Mouse (Mus musculus) hindbrain, embryonic 16.5 days (tissue): ENCODE data around the gene Fam189a1. TPM values are rescaled to one million over a fixed set of nuclear protein-coding genes. Genes with fewer than 3 reads are reported as not detected.

Source experiments
- ATAC-seq: fragments of 200-750 bp; cut with Nextera tagmentation; 2 replicates; pipeline ENCODE4 v1.8.0; 2017; ENCODE audit warnings: moderate TSS enrichment, moderate library complexity
- H3K27ac ChIP-seq: fragments of 300-500 bp; sonication (generic); 2 replicates; pipeline ENCODE4 v1.5.1; 2014; ENCODE audit warnings: low read depth, mild to moderate bottlenecking, control low read depth, low read length, moderate library complexity
- H3K27me3 ChIP-seq: fragments of 300-500 bp; sonication (generic); replicated peaks from 2 replicates; pipeline ENCODE4 v1.6.1; 2014; ENCODE audit warnings: low read length; ENCODE audit not compliant: control insufficient read depth, insufficient read depth
- H3K36me3 ChIP-seq: fragments of 300-500 bp; sonication (generic); 2 replicates; pipeline ENCODE4 v1.6.1; 2014; ENCODE audit warnings: mild to moderate bottlenecking, low read length, moderate library complexity, mixed read lengths; ENCODE audit not compliant: control insufficient read depth, insufficient read depth
- H3K4me1 ChIP-seq: fragments of 300-500 bp; sonication (generic); 2 replicates; pipeline ENCODE4 v1.6.1; 2014; ENCODE audit warnings: low read depth, low read length; ENCODE audit not compliant: control insufficient read depth, insufficient read depth
- H3K4me2 ChIP-seq: fragments of 300-500 bp; sonication (generic); 2 replicates; pipeline ENCODE4 v1.6.1; 2014; ENCODE audit warnings: mild to moderate bottlenecking, low read length, control low read depth, moderate library complexity
- H3K4me3 ChIP-seq: fragments of 300-500 bp; sonication (generic); 2 replicates; pipeline ENCODE4 v1.5.1; 2014; ENCODE audit warnings: mild to moderate bottlenecking, low read length, control low read depth, moderate library complexity
- H3K9ac ChIP-seq: fragments of 300-500 bp; sonication (generic); 2 replicates; pipeline ENCODE4 v1.6.1; 2014; ENCODE audit warnings: low read depth, mild to moderate bottlenecking, control low read depth, low read length, moderate library complexity
- H3K9me3 ChIP-seq: fragments of 300-500 bp; sonication (generic); 2 replicates; pipeline ENCODE4 v1.6.1; 2014; ENCODE audit warnings: mild to moderate bottlenecking, low read length, moderate library complexity; ENCODE audit not compliant: control insufficient read depth
- WGBS: fragments of 180-500 bp; shearing (Covaris S2); extraction: QIAGEN DNeasy Blood & Tissue Kit; methylation state at CpG from one replicate; pipeline ENCODE4 v1.1.7; 2014; 5-methylcytosine and 5-hydroxymethylcytosine counted together
- polyA plus RNA-seq: library from polyadenylated mRNA; unstranded; fragments of >200 nt; fragmentation: Nextera tagmentation; extraction: Ambion mirVana; gene quantifications from 2 replicates; pipeline ENCODE4 v1.2.1, GENCODE M21; 2015

The Fam189a1 gene
- polyA plus RNA-seq, 1 experiment from 2014 or later, result 7.9 TPM

GRCm38 (mm10) chr7:65091486-65091885 is 64.9 kb downstream of the Fam189a1 start:
- Histone ChIP-seq H3K9me3 (no peaks in the 10 kb centered on the region), H3K4me3 (no peak overlapping the region), H3K9ac (no peak overlapping the region), H3K27me3 (no peaks in the 10 kb centered on the region), H3K36me3 (no peaks in the 10 kb centered on the region), H3K27ac (no peak overlapping the region), H3K4me1 (no peaks in the 10 kb centered on the region; the same call in 1 of the 2 replicates), H3K4me2 (no peak overlapping the region)
- ATAC-seq, result no peak
- 90% methylated on average over 4 of the region's 4 CpGs for WGBS

- Histone ChIP-seq H3K9ac (no peak overlapping the region), H3K4me1 (peaks cover 6% of the 10 kb centered on the region; the same call in 1 of the 2 replicates), H3K27me3 (no peaks in the 10 kb centered on the region), H3K4me2 (no peak overlapping the region), H3K4me3 (no peak overlapping the region), H3K36me3 (no peaks in the 10 kb centered on the region), H3K9me3 (no peaks in the 10 kb centered on the region), H3K27ac (no peak overlapping the region)
- no peak for ATAC-seq
- 82% methylated on average over 6 of the region's 6 CpGs for WGBS
Measured at GRCm38 (mm10) chr7:65085972-65086371, 70.4 kb downstream of the Fam189a1 start.

- H3K27me3 ChIP-seq, result no peaks in the 10 kb centered on the region
- no peak overlapping the region for H3K9ac ChIP-seq
- peaks cover 6% of the 10 kb centered on the region; the same call in 1 of the 2 replicates for H3K4me1 ChIP-seq
- 21% methylated on average over 3 of the region's 3 CpGs for WGBS
- peak; percentile 52; the same call in 1 of the 2 replicates for ATAC-seq
- no peak overlapping the region for H3K4me3 ChIP-seq
- no peak overlapping the region for H3K4me2 ChIP-seq
- no peaks in the 10 kb centered on the region for H3K9me3 ChIP-seq
- H3K27ac ChIP-seq, result no peak overlapping the region
- H3K36me3 ChIP-seq, result no peaks in the 10 kb centered on the region
Measured at GRCm38 (mm10) chr7:65082778-65083091, 73.6 kb downstream of the Fam189a1 start.

DNA sequence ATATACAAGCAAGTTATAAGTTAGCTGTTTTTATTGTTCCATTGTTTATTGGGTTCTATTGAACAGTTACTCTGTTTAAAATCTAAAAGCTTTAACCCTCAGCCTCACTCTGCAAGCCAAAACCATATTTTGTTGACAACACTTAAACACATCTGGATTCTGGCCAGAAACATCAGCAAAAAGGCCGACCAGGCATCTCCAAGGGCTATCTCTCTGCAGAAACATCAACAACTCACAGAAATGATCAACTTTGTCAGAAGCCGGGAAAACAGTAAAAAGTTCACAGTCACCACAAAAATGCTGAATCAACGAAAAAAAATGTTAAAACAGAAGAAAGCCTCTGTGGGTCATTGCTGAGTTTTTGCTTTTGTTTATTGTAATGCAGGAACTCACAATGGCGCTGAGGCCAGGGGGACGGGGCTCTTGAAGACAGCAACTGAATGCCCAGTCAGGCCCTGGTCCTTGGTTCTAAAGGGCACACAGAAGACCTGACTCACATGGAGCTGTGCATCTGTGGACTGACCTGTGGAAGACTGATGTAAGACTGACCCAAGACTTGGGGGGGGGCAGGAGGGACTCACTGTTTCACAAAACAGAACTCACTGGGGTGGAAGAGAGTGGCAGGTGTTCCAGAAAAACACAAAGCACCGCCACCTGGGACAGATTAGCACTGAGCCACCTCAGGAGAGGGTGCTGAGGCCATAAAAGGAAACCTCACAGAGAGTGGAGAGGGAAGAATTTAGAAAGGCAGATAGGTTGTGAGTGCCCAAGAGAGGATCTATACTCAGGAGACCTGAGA is 74.2 kb downstream of the Fam189a1 start:
- 33% methylated on average over 6 of the region's 6 CpGs for WGBS
- H3K27ac ChIP-seq, result no peak overlapping the region
- 0 out of 2 replicates have a peak, but pooled peaks have one; percentile 27 for ATAC-seq

DNA sequence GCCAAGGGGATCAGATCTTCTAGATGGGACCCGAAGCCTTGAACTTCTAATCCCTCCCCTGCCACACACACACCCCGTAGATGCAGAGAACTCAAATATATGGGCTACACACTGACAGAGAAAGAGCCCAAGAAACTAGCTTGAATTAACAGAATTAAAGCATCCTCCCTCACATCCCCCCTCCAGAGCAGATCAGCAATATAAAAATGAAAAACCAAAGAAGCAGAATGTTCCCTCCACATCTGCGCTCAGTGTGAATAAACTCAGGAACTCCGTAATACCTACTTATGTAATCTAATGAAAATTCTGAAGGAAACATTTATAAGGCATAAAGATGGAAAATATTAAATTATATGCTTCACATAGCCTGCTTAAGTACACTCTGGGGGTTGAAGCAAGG is 80.2 kb downstream of the Fam189a1 start:
- Histone ChIP-seq H3K4me3 (no peak overlapping the region), H3K9ac (no peak overlapping the region), H3K4me2 (no peak overlapping the region), H3K27me3 (no peaks in the 10 kb centered on the region), H3K36me3 (no peaks in the 10 kb centered on the region), H3K27ac (no peak overlapping the region), H3K4me1 (no peaks in the 10 kb centered on the region; the same call in 1 of the 2 replicates), H3K9me3 (no peaks in the 10 kb centered on the region)
- ATAC-seq, result no peak
- 82% methylated on average over 4 of the region's 4 CpGs for WGBS

More for the DNA sequence above, 74.2 kb downstream of the Fam189a1 start:
- H3K36me3 ChIP-seq, result no peaks in the 10 kb centered on the region
- no peaks in the 10 kb centered on the region for H3K27me3 ChIP-seq
- H3K4me1 ChIP-seq, result peaks cover 6% of the 10 kb centered on the region; the same call in 1 of the 2 replicates
- H3K9ac ChIP-seq, result no peak overlapping the region
- H3K4me2 ChIP-seq, result no peak overlapping the region
- no peak overlapping the region for H3K4me3 ChIP-seq
- H3K9me3 ChIP-seq, result no peaks in the 10 kb centered on the region

- Histone ChIP-seq H3K27me3 (no peaks in the 10 kb centered on the region), H3K9ac (no peak overlapping the region), H3K4me1 (no peaks in the 10 kb centered on the region; the same call in 1 of the 2 replicates), H3K9me3 (no peaks in the 10 kb centered on the region), H3K27ac (no peak overlapping the region), H3K36me3 (no peaks in the 10 kb centered on the region), H3K4me3 (no peak overlapping the region), H3K4me2 (no peak overlapping the region)
- 50% methylated on average over 9 of the region's 9 CpGs for WGBS
- ATAC-seq, result no peak
Measured at GRCm38 (mm10) chr7:65074194-65074593, 82.2 kb downstream of the Fam189a1 start.

- no peaks in the 10 kb centered on the region; the same call in 1 of the 2 replicates for H3K4me1 ChIP-seq
- WGBS, result 25% methylated on average over 6 of the region's 6 CpGs
Measured at GRCm38 (mm10) chr7:65073555-65073954, 82.8 kb downstream of the Fam189a1 start.

GRCm38 (mm10) chr7:65066211-65066610 is 90.2 kb downstream of the Fam189a1 start:
- no peaks in the 10 kb centered on the region for H3K27me3 ChIP-seq
- H3K4me2 ChIP-seq, result no peak overlapping the region
- no peaks in the 10 kb centered on the region for H3K4me1 ChIP-seq
- no peak overlapping the region for H3K27ac ChIP-seq
- H3K9me3 ChIP-seq, result no peaks in the 10 kb centered on the region
- H3K9ac ChIP-seq, result no peak overlapping the region
- ATAC-seq, result 0 out of 2 replicates have a peak, but pooled peaks have one; percentile 51
- no peak overlapping the region for H3K4me3 ChIP-seq
- no peaks in the 10 kb centered on the region for H3K36me3 ChIP-seq
- 90% methylated on average over 7 of the region's 7 CpGs for WGBS

More at GRCm38 (mm10) chr7:65073555-65073954, 82.8 kb downstream of the Fam189a1 start:
- H3K27ac ChIP-seq, result no peak overlapping the region
- no peaks in the 10 kb centered on the region for H3K9me3 ChIP-seq
- no peaks in the 10 kb centered on the region for H3K27me3 ChIP-seq
- no peak overlapping the region for H3K9ac ChIP-seq
- H3K4me3 ChIP-seq, result no peak overlapping the region
- no peaks in the 10 kb centered on the region for H3K36me3 ChIP-seq
- ATAC-seq, result peak; percentile 46
- no peak overlapping the region for H3K4me2 ChIP-seq

GRCm38 (mm10) chr7:65065457-65065856 is 90.9 kb downstream of the Fam189a1 start:
- Histone ChIP-seq H3K4me3 (no peak overlapping the region), H3K9ac (no peak overlapping the region), H3K4me1 (peaks cover under 1% of the 10 kb centered on the region; the same call in 1 of the 2 replicates), H3K27ac (no peak overlapping the region), H3K27me3 (no peaks in the 10 kb centered on the region), H3K4me2 (no peak overlapping the region), H3K36me3 (no peaks in the 10 kb centered on the region), H3K9me3 (no peaks in the 10 kb centered on the region)
- 73% methylated on average over 7 of the region's 7 CpGs for WGBS
- ATAC-seq, result 0 out of 2 replicates have a peak, but pooled peaks have one; percentile 51
